Mouse (Mus musculus): Measurements from ENCODE around the gene Eif2b5. TPM values are rescaled to one million over a fixed set of nuclear protein-coding genes. Genes with fewer than 3 reads are reported as not detected.

Eif2b5 gene
- polyA plus RNA-seq, 1 experiment from 2014 or later, result 46.9 TPM

GRCm38 (mm10) chr16:20516726-20517201 lies 18.1 kb downstream of the Eif2b5 start, which contains the start of gene Dvl3:
Gene Dvl3, plus strand, starts transcription at chr16:20516982.
- peak; percentile 98 for ATAC-seq
- peak within 1 kb of the TSS; percentile 97 for H3K4me3 ChIP-seq (ENCODE audit: low read depth, low read length)
- peaks cover 6% of the 10 kb centered on the region; the same call in 1 of the 2 replicates for H3K4me1 ChIP-seq (ENCODE audit: insufficient read depth, low read depth, low read length)
- under 1% methylated on average over 32 of the region's 55 CpGs for WGBS
- no peaks in the 10 kb centered on the region for H3K9me3 ChIP-seq (ENCODE audit: low read length)
- peak within 1 kb of the TSS; percentile 86 for H3K4me2 ChIP-seq (replicated peaks; ENCODE audit: low read depth, low read length)
- TF ChIP-seq EP300 (IDR thresholded peaks at IDR 0.05) (no peak), CTCF (IDR thresholded peaks at IDR 0.05) (peak; percentile 66)
- H3K36me3 ChIP-seq (ENCODE audit: insufficient read depth, low read length), result 0 out of 2 replicates have a peak, but pooled peaks cover 7% of the 10 kb centered on the region
- H3K27me3 ChIP-seq (replicated peaks; ENCODE audit: insufficient read depth, low read length), result no peaks in the 10 kb centered on the region
- H3K9ac ChIP-seq (replicated peaks; ENCODE audit: low read depth), result peak within 1 kb of the TSS; percentile 96
- H3K27ac ChIP-seq (ENCODE audit: low read length), result peak within 1 kb of the TSS; percentile 93
- peak; percentile 97 for DNase-seq (ENCODE audit: low spot score)

- H3K9me3 ChIP-seq (ENCODE audit: low read length), result no peaks in the 10 kb centered on the region
- ATAC-seq, result peak; percentile 22
- H3K27me3 ChIP-seq (replicated peaks; ENCODE audit: insufficient read depth, low read length), result no peaks in the 10 kb centered on the region
- TF ChIP-seq EP300 (IDR thresholded peaks at IDR 0.05) (no peak), CTCF (IDR thresholded peaks at IDR 0.05) (no peak)
- peak overlapping the region; percentile 93 for H3K27ac ChIP-seq (ENCODE audit: low read length)
- WGBS, result under 1% methylated on average over 26 of the region's 26 CpGs
- peaks cover 6% of the 10 kb centered on the region; the same call in 1 of the 2 replicates for H3K4me1 ChIP-seq (ENCODE audit: insufficient read depth, low read depth, low read length)
- H3K4me3 ChIP-seq (ENCODE audit: low read depth, low read length), result peak overlapping the region; percentile 97
- peak overlapping the region; percentile 96 for H3K9ac ChIP-seq (replicated peaks; ENCODE audit: low read depth)
- DNase-seq (ENCODE audit: low spot score), result peak; percentile 42
- peak overlapping the region; percentile 86 for H3K4me2 ChIP-seq (replicated peaks; ENCODE audit: low read depth, low read length)
- 0 out of 2 replicates have a peak, but pooled peaks cover 7% of the 10 kb centered on the region for H3K36me3 ChIP-seq (ENCODE audit: insufficient read depth, low read length)
Measured at GRCm38 (mm10) chr16:20517216-20517615, 18.6 kb downstream of the Eif2b5 start.

GRCm38 (mm10) chr16:20517701-20518374 lies 19.2 kb downstream of the Eif2b5 start:
- 0 out of 2 replicates have a peak, but pooled peaks cover 7% of the 10 kb centered on the region for H3K36me3 ChIP-seq (ENCODE audit: insufficient read depth, low read length)
- H3K4me2 ChIP-seq (replicated peaks; ENCODE audit: low read depth, low read length), result peak overlapping the region; percentile 86
- peak overlapping the region; percentile 96 for H3K9ac ChIP-seq (replicated peaks; ENCODE audit: low read depth)
- peak overlapping the region; percentile 97 for H3K4me3 ChIP-seq (ENCODE audit: low read depth, low read length)
- WGBS, result 3% methylated on average over 4 of the region's 6 CpGs
- DNase-seq (ENCODE audit: low spot score) (peak; percentile 79), ATAC-seq (peak; percentile 23)
- TF ChIP-seq CTCF (IDR thresholded peaks at IDR 0.05), result no peak
- TF ChIP-seq EP300 (IDR thresholded peaks at IDR 0.05), result no peak
- no peaks in the 10 kb centered on the region for H3K9me3 ChIP-seq (ENCODE audit: low read length)
- H3K27me3 ChIP-seq (replicated peaks; ENCODE audit: insufficient read depth, low read length), result no peaks in the 10 kb centered on the region
- H3K4me1 ChIP-seq (ENCODE audit: insufficient read depth, low read depth, low read length), result peaks cover 6% of the 10 kb centered on the region; the same call in 1 of the 2 replicates
- H3K27ac ChIP-seq (ENCODE audit: low read length), result peak overlapping the region; percentile 93

- no peaks in the 10 kb centered on the region for H3K9me3 ChIP-seq (ENCODE audit: low read length)
- TF ChIP-seq EP300 (IDR thresholded peaks at IDR 0.05) (no peak), CTCF (IDR thresholded peaks at IDR 0.05) (no peak)
- no peak overlapping the region for H3K4me2 ChIP-seq (replicated peaks; ENCODE audit: low read depth, low read length)
- no peaks in the 10 kb centered on the region for H3K27me3 ChIP-seq (replicated peaks; ENCODE audit: insufficient read depth, low read length)
- no peaks in the 10 kb centered on the region for H3K4me1 ChIP-seq (ENCODE audit: insufficient read depth, low read depth, low read length)
- ATAC-seq (no peak), DNase-seq (ENCODE audit: low spot score) (no peak)
- 71% methylated on average over 10 of the region's 10 CpGs for WGBS
- H3K4me3 ChIP-seq (ENCODE audit: low read depth, low read length), result no peak overlapping the region
- H3K9ac ChIP-seq (replicated peaks; ENCODE audit: low read depth), result no peak overlapping the region
- H3K36me3 ChIP-seq (ENCODE audit: insufficient read depth, low read length), result peaks cover 49% of the 10 kb centered on the region
- H3K27ac ChIP-seq (ENCODE audit: low read length), result no peak overlapping the region
Measured at GRCm38 (mm10) chr16:20523886-20524285, 25.3 kb downstream of the Eif2b5 start.

GRCm38 (mm10) chr16:20528779-20529178 lies 30.2 kb downstream of the Eif2b5 start:
- TF ChIP-seq CTCF (IDR thresholded peaks at IDR 0.05) (no peak), EP300 (IDR thresholded peaks at IDR 0.05) (no peak)
- H3K36me3 ChIP-seq (ENCODE audit: insufficient read depth, low read length), result peaks cover 53% of the 10 kb centered on the region
- H3K4me2 ChIP-seq (replicated peaks; ENCODE audit: low read depth, low read length), result no peak overlapping the region
- H3K27ac ChIP-seq (ENCODE audit: low read length), result no peak overlapping the region
- 79% methylated on average over 5 of the region's 5 CpGs for WGBS
- H3K9me3 ChIP-seq (ENCODE audit: low read length), result no peaks in the 10 kb centered on the region
- H3K27me3 ChIP-seq (replicated peaks; ENCODE audit: insufficient read depth, low read length), result no peaks in the 10 kb centered on the region
- no peak for ATAC-seq
- no peak overlapping the region for H3K9ac ChIP-seq (replicated peaks; ENCODE audit: low read depth)
- no peak for DNase-seq (ENCODE audit: low spot score)
- no peaks in the 10 kb centered on the region for H3K4me1 ChIP-seq (ENCODE audit: insufficient read depth, low read depth, low read length)
- no peak overlapping the region for H3K4me3 ChIP-seq (ENCODE audit: low read depth, low read length)

GRCm38 (mm10) chr16:20529375-20529774 lies 30.8 kb downstream of the Eif2b5 start:
- WGBS, result 61% methylated on average over 1 of the region's 1 CpGs
- H3K36me3 ChIP-seq (ENCODE audit: insufficient read depth, low read length), result peaks cover 47% of the 10 kb centered on the region

More at GRCm38 (mm10) chr16:20529375-20529774, 30.8 kb downstream of the Eif2b5 start:
- H3K27me3 ChIP-seq (replicated peaks; ENCODE audit: insufficient read depth, low read length), result no peaks in the 10 kb centered on the region
- no peak for TF ChIP-seq CTCF (IDR thresholded peaks at IDR 0.05)
- no peak for TF ChIP-seq EP300 (IDR thresholded peaks at IDR 0.05)
- no peak overlapping the region for H3K4me2 ChIP-seq (replicated peaks; ENCODE audit: low read depth, low read length)
- H3K9ac ChIP-seq (replicated peaks; ENCODE audit: low read depth), result no peak overlapping the region
- no peaks in the 10 kb centered on the region for H3K9me3 ChIP-seq (ENCODE audit: low read length)
- no peak for DNase-seq (ENCODE audit: low spot score)
- no peak overlapping the region for H3K27ac ChIP-seq (ENCODE audit: low read length)
- no peaks in the 10 kb centered on the region for H3K4me1 ChIP-seq (ENCODE audit: insufficient read depth, low read depth, low read length)
- H3K4me3 ChIP-seq (ENCODE audit: low read depth, low read length), result no peak overlapping the region
- ATAC-seq, result no peak

Data from lung, postnatal 0 days (tissue).